Mouse (Mus musculus) neutrophil, adult 65 days (primary cell): ENCODE data around the gene 2310061I04Rik. TPM values are rescaled to one million over a fixed set of nuclear protein-coding genes. Genes with fewer than 3 reads are reported as not detected.

Experiments used
- total RNA-seq: library from RNA; stranded (reverse); gene quantifications from 2 replicates; pipeline ENCODE4 v1.2.4, GENCODE M21; 2023

The 2310061I04Rik gene
- 11.3 and 14.5 TPM in 2 replicates for total RNA-seq

DNA sequence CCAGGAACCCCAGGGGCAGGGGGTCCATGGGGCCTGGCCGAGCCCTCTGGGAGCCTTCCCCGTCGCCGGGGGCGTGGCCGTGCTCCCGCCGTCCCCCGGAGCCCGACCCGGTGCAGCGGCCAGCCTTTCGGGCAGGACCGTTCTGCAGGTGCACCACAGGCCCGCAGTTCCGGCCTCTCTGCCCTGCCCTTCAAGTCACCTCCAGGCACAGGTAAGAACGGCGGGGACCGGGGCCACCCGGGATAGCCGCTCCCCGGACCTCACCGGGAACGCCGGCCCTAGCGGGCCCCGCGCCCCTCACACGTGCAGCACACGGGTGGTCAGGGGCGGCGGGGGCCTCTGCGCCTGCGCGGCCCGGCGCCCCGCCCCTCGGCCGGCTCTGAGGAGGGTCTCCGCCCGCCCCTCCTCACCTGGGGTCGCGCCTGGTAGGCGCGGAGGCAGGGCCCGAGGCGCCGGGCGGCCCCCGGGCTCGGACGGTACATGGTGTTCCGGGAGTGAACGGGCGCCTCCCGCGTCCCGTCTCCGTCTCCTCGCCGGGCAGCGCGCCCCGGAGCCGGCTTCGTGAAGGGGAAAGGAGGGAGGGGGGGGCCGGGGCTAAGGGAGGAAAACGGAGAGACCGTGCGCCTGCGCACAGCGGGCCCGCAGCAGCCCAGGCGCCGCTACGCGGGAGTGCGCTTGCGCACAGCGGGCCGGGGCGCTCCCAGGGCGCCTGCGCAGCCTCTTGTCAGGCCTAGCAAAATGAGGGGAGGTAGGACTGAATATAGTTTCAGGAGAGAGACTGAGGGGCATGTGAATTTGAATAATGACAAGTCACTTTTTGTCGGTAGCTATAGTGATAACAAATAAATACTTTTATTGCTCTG is at the start of gene 2310061I04Rik:
2310061I04Rik (minus strand) TSS at position 651 of the 863 bp plus-strand sequence.

DNA sequence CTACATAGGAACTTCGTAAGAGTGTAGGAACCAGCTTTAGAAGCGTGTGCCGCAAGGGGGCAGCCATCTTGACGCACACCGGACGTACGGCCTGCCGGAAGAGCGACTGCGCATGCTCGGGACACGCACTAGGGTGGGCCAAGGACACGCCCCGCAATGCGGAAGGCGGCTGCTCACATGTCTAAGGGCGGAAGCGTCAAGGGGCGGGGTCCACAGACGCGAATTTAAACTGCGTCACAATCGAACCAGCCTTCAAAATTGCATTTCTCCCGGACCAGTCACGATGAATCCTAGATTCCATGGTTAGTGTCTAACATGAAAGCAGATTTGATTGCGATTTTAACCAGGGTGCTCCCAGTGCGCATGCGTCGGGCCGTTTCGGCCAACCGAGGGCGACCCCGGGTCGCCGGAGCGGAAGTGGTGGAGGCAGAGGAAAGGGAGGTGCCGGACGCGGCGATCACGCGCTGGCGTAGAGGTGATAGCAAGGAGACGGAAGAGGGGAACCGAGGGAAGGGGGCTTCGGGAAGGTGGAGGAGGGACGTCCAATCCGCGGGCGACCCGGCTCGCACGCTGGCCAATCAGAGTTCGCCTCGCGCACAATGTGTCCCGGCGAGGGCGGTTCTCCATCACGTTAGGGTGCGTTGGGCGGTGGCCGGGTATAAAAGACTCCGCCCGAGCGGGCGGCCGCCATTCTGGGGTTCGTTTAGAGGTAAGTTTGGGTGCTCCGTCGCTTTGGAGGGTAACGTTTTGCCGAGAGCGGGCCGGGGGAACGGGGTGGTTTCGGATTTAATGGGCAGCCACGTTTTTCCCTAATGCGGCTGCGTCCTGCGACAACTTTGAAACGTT is 19.3 kb upstream of the 2310061I04Rik start, which contains the start of the genes Mrps18b and Ppp1r10:
Mrps18b (minus strand) TSS at position 93 of the 846 bp plus-strand sequence.
Ppp1r10 (plus strand) TSS at position 138 of the 846 bp plus-strand sequence.

DNA sequence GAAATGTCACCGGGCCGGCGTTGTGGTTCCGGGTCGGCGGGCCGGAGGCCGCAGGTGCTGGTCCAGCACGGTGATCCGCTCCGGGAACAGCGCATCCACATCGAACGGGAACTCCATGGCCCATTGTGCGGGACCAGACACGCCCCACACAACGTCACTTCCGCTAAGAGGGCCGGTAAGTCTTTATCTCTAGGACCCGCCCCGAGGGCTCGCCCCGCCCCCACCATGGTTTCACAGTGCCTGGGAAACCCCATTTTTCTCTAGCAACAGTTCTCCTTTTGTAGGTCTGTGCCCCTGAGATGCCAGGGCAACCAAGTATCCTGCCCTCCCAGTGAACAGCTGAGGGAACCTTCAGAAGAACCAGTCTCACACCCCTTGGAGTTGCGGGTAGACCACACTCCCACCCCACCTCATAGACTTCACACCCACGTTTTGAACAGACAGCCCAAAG is 12.7 kb upstream of the 2310061I04Rik start, which contains the start of gene Atat1:
Atat1 (minus strand) TSS at position 157 of the 451 bp plus-strand sequence.

GRCm38 (mm10) chr17:35879245-35880057 is 17.8 kb downstream of the 2310061I04Rik start, which contains the start of gene Dhx16:
Gene Dhx16 (plus strand): TSS chr17:35879819.

GRCm38 (mm10) chr17:35865481-35866280 is 31.6 kb downstream of the 2310061I04Rik start, which contains the start of gene Ppp1r18:
Gene Ppp1r18 (plus strand): TSS chr17:35865593.

GRCm38 (mm10) chr17:35861198-35861857 is 35.9 kb downstream of the 2310061I04Rik start, which contains the start of gene Nrm:
Gene Nrm (plus strand): TSS chr17:35861318.

Other genes with a start within 250 kb of the 2310061I04Rik start
- gene Vars2, start 229.8 kb downstream of the 2310061I04Rik start, total RNA-seq, result 5.3 and 11.6 TPM in 2 replicates
- 4.2 and 5.6 TPM in 2 replicates for gene Gtf2h4, start 223.7 kb downstream of the 2310061I04Rik start, total RNA-seq
- 0.13 and 0.25 TPM in 2 replicates for gene Ddr1, start 192.8 kb downstream of the 2310061I04Rik start, total RNA-seq
- 146 and 161 TPM in 2 replicates for gene Ier3, start 75.7 kb downstream of the 2310061I04Rik start, total RNA-seq
- 177 and 218 TPM in 2 replicates for gene Flot1, start 74.2 kb downstream of the 2310061I04Rik start, total RNA-seq
- gene Tubb5, start 59.1 kb downstream of the 2310061I04Rik start, total RNA-seq, result 358 and 363 TPM in 2 replicates
- 19.8 and 27.4 TPM in 2 replicates for gene Mdc1, start 55.9 kb downstream of the 2310061I04Rik start, total RNA-seq
- 37.7 and 48.1 TPM in 2 replicates for gene Nrm, start 36.1 kb downstream of the 2310061I04Rik start, total RNA-seq
- 276 and 319 TPM in 2 replicates for gene Ppp1r18, start 31.8 kb downstream of the 2310061I04Rik start, total RNA-seq
- 54.5 and 72.8 TPM in 2 replicates for gene Dhx16, start 17.6 kb downstream of the 2310061I04Rik start, total RNA-seq
- gene Atat1, start 12.6 kb upstream of the 2310061I04Rik start, total RNA-seq, result 10.8 and 12.3 TPM in 2 replicates
- 18.8 and 24.2 TPM in 2 replicates for gene Mrps18b, start 19.0 kb upstream of the 2310061I04Rik start, total RNA-seq
- gene Ppp1r10, start 19.0 kb upstream of the 2310061I04Rik start, total RNA-seq, result 65.3 and 65.4 TPM in 2 replicates
- 66.5 and 97.8 TPM in 2 replicates for gene Abcf1, start 72.3 kb upstream of the 2310061I04Rik start, total RNA-seq
- 43.4 and 73.5 TPM in 2 replicates for gene Gnl1, start 82.4 kb upstream of the 2310061I04Rik start, total RNA-seq
- 26.3 and 32.8 TPM in 2 replicates for gene Prr3, start 82.8 kb upstream of the 2310061I04Rik start, total RNA-seq
- gene H2-T24, start 123.1 kb upstream of the 2310061I04Rik start, total RNA-seq, result 37.5 and 37.7 TPM in 2 replicates
- 151 and 156 TPM in 2 replicates for gene H2-T23, start 135.4 kb upstream of the 2310061I04Rik start, total RNA-seq
- 31.0 and 31.3 TPM in 2 replicates for gene H2-T22, start 145.3 kb upstream of the 2310061I04Rik start, total RNA-seq
- gene Gm6034, start 145.5 kb upstream of the 2310061I04Rik start, total RNA-seq, result 0.29 TPM in 1 of 2 replicates, not detected in the other
- 34.1 and 46.2 TPM in 2 replicates for gene Gm11127, start 160.9 kb upstream of the 2310061I04Rik start, total RNA-seq
- gene Gm19684, start 224.2 kb upstream of the 2310061I04Rik start, total RNA-seq, result 0.68 and 1.4 TPM in 2 replicates
- gene Gm7030, start 232.0 kb upstream of the 2310061I04Rik start, total RNA-seq, result 1.6 and 2.5 TPM in 2 replicates